Mouse (Mus musculus) testis, adult 2 months (tissue): ENCODE data around the gene Il17rd.

ENCODE experiments used
- CTCF ChIP-seq: fragments of 200-500 bp; IDR thresholded peaks from 2 replicates; pipeline ENCODE4 v1.5.1; 2012; ENCODE audit warnings: low read depth, mild to moderate bottlenecking, inconsistent platforms, low read length, moderate library complexity; ENCODE audit not compliant: control insufficient read depth, insufficient read depth, insufficient replicate concordance
- POLR2A ChIP-seq: fragments of 200-500 bp; IDR thresholded peaks from 2 replicates; pipeline ENCODE4 v1.6.1; 2012; ENCODE audit warnings: low read depth, mild to moderate bottlenecking, inconsistent platforms, low read length, moderate library complexity; ENCODE audit not compliant: control insufficient read depth

DNA sequence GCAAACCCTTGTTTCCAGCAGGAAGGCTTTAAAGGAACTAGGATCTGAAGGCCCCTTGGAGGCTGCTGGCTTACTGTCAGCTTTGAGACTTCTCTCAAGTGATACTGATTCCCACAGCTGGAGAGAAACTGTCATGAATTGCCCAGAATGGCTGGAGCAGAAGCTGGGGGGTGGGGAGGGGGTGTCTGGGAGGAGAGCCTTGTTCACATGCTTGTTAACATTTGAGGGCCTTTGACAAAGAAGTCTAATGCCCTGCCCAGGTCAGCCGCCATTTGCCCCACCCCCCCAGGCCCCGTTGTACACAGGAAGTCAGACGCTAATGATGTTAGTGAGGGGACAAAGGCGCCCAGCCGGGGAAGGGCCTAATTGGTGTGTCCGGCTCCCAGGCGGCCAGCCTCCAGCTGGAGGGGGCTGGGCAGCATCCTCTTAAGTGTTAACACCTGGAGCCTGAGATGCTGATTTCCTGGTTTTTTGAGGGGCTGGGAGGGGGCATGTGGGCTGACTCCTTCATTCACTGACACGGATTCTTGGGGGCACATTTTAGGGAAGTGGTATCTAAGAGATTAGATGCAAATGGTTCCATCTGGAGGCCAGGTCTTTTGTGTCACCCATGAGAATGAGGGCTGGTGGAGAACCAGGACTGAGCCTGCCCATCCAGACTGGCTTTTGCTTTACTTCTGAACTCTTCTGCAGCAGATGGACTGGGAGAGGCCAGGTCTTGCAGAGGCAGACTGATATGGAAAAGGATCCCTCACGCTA is 27.6 kb downstream of the Il17rd start:
- no peak for TF ChIP-seq CTCF
- TF ChIP-seq POLR2A: no peak
